Mouse (Mus musculus) embryonic facial prominence, embryonic 13.5 days (tissue): Measurements from ENCODE around the gene Marcks. TPM values are rescaled to one million over a fixed set of nuclear protein-coding genes. Genes with fewer than 3 reads are reported as not detected.
A peak's percentile ranks its signal among the peaks of the same experiment; 100 is the strongest.

ENCODE experiments used
- ATAC-seq: fragments of 200-750 bp; cut with Nextera tagmentation; 2 replicates; pipeline ENCODE4 v1.8.0; 2017; ENCODE audit warnings: low read depth; ENCODE audit not compliant: insufficient number of reproducible peaks, insufficient read depth, low FRiP score, low TSS enrichment
- H3K27ac ChIP-seq: fragments of 300-500 bp; sonication (generic); 2 replicates; pipeline ENCODE4 v1.5.1; 2015; ENCODE audit warnings: moderate library complexity, mild to moderate bottlenecking, inconsistent platforms
- H3K27me3 ChIP-seq: fragments of 300-500 bp; sonication (generic); 2 replicates; pipeline ENCODE4 v1.6.1; 2015; ENCODE audit warnings: mild to moderate bottlenecking, inconsistent platforms
- H3K36me3 ChIP-seq: fragments of 300-500 bp; sonication (generic); 2 replicates; pipeline ENCODE4 v1.6.1; 2015; ENCODE audit warnings: mild to moderate bottlenecking, inconsistent platforms
- H3K4me1 ChIP-seq: fragments of 300-500 bp; sonication (generic); 2 replicates; pipeline ENCODE4 v1.6.1; 2015; ENCODE audit warnings: inconsistent platforms
- H3K4me2 ChIP-seq: fragments of 300-500 bp; sonication (generic); 2 replicates; pipeline ENCODE4 v1.6.1; 2015; ENCODE audit warnings: moderate library complexity, mild to moderate bottlenecking, inconsistent platforms
- H3K4me3 ChIP-seq: fragments of 300-500 bp; sonication (generic); 2 replicates; pipeline ENCODE4 v1.5.1; 2015; ENCODE audit warnings: mild to moderate bottlenecking, inconsistent platforms
- H3K9ac ChIP-seq: fragments of 300-500 bp; sonication (generic); 2 replicates; pipeline ENCODE4 v1.6.1; 2015; ENCODE audit warnings: mild to moderate bottlenecking, inconsistent platforms
- H3K9me3 ChIP-seq: fragments of 300-500 bp; sonication (generic); 2 replicates; pipeline ENCODE4 v1.6.1; 2016; ENCODE audit warnings: inconsistent platforms
- WGBS: fragments of 180-500 bp; shearing (Covaris S2); methylation state at CpG from one replicate; pipeline ENCODE4 v1.1.7; 2015; ENCODE audit warnings: mixed read lengths; 5-methylcytosine and 5-hydroxymethylcytosine counted together
- polyA plus RNA-seq: library from polyadenylated mRNA; unstranded; fragments of >200 nt; fragmentation: Nextera tagmentation; extraction: Ambion mirVana; gene quantifications from 2 replicates; pipeline ENCODE4 v1.2.1, GENCODE M21; 2015

Gene Marcks
- polyA plus RNA-seq, 1 experiment from 2014 or later: 215 TPM

- no peak overlapping the region for H3K27ac ChIP-seq
- no peaks in the 10 kb centered on the region for H3K4me1 ChIP-seq
- no peak overlapping the region for H3K9ac ChIP-seq
- WGBS: 50% methylated on average over 3 of the region's 3 CpGs
- no peak for ATAC-seq
- H3K36me3 ChIP-seq: no peaks in the 10 kb centered on the region
- no peak overlapping the region for H3K4me2 ChIP-seq
- no peak overlapping the region for H3K4me3 ChIP-seq
- no peaks in the 10 kb centered on the region for H3K27me3 ChIP-seq
- H3K9me3 ChIP-seq: no peaks in the 10 kb centered on the region
Measured at GRCm38 (mm10) chr10:37148016-37148415, 9.3 kb upstream of the Marcks start.

GRCm38 (mm10) chr10:37145456-37145855 is 6.7 kb upstream of the Marcks start:
- Histone ChIP-seq H3K4me1 (peaks cover 7% of the 10 kb centered on the region), H3K9me3 (no peaks in the 10 kb centered on the region), H3K4me3 (no peak overlapping the region), H3K27me3 (no peaks in the 10 kb centered on the region), H3K27ac (no peak overlapping the region), H3K9ac (no peak overlapping the region), H3K4me2 (no peak overlapping the region), H3K36me3 (no peaks in the 10 kb centered on the region)
- ATAC-seq: no peak
- 93% methylated on average over 1 of the region's 1 CpGs for WGBS

GRCm38 (mm10) chr10:37141621-37142020 is 2.9 kb upstream of the Marcks start:
- Histone ChIP-seq H3K36me3 (peaks cover 2% of the 10 kb centered on the region), H3K9ac (0 out of 2 replicates have a peak overlapping the region, but pooled peaks have one; percentile 100), H3K4me1 (peaks cover 7% of the 10 kb centered on the region), H3K4me2 (peak overlapping the region; percentile 80), H3K4me3 (peak overlapping the region; percentile 95), H3K27me3 (no peaks in the 10 kb centered on the region), H3K27ac (peak overlapping the region; percentile 100), H3K9me3 (no peaks in the 10 kb centered on the region)
- ATAC-seq: no peak
- WGBS: 69% methylated on average over 4 of the region's 4 CpGs

- Histone ChIP-seq H3K4me2 (peak overlapping the region; percentile 80), H3K27ac (peak overlapping the region; percentile 100), H3K9ac (peak overlapping the region; percentile 100), H3K4me3 (peak overlapping the region; percentile 95), H3K4me1 (peaks cover 7% of the 10 kb centered on the region), H3K36me3 (peaks cover 9% of the 10 kb centered on the region), H3K9me3 (no peaks in the 10 kb centered on the region), H3K27me3 (no peaks in the 10 kb centered on the region)
- ATAC-seq: peak; percentile 89
- under 1% methylated on average over 41 of the region's 47 CpGs for WGBS
Measured at GRCm38 (mm10) chr10:37140736-37141451, 2.2 kb upstream of the Marcks start.

GRCm38 (mm10) chr10:37140166-37140735 is 1.5 kb upstream of the Marcks start:
- Histone ChIP-seq H3K4me2 (peak overlapping the region; percentile 80), H3K27me3 (no peaks in the 10 kb centered on the region), H3K36me3 (peaks cover 11% of the 10 kb centered on the region), H3K4me3 (peak overlapping the region; percentile 95), H3K4me1 (peaks cover 7% of the 10 kb centered on the region), H3K27ac (peak overlapping the region; percentile 100), H3K9me3 (no peaks in the 10 kb centered on the region), H3K9ac (peak overlapping the region; percentile 100)
- ATAC-seq: no peak
- under 1% methylated on average over 24 of the region's 24 CpGs for WGBS

- H3K4me1 ChIP-seq: peaks cover 11% of the 10 kb centered on the region
- WGBS: under 1% methylated on average over 26 of the region's 26 CpGs
- H3K9me3 ChIP-seq: no peaks in the 10 kb centered on the region
- H3K27ac ChIP-seq: peak overlapping the region; percentile 100
- ATAC-seq: no peak
- peak overlapping the region; percentile 80 for H3K4me2 ChIP-seq
- H3K27me3 ChIP-seq: no peaks in the 10 kb centered on the region
- H3K4me3 ChIP-seq: peak overlapping the region; percentile 95
- peak overlapping the region; percentile 100 for H3K9ac ChIP-seq
- H3K36me3 ChIP-seq: peaks cover 16% of the 10 kb centered on the region
Measured at GRCm38 (mm10) chr10:37139443-37140165, 884 bp upstream of the Marcks start.

GRCm38 (mm10) chr10:37138311-37138731 is 399 bp downstream of the Marcks start:
- H3K27me3 ChIP-seq: no peaks in the 10 kb centered on the region
- no peaks in the 10 kb centered on the region for H3K9me3 ChIP-seq
- H3K4me2 ChIP-seq: peak overlapping the region; percentile 65
- peak overlapping the region; percentile 100 for H3K9ac ChIP-seq
- under 1% methylated on average over 26 of the region's 26 CpGs for WGBS
- peaks cover 11% of the 10 kb centered on the region for H3K4me1 ChIP-seq
- ATAC-seq: no peak
- H3K27ac ChIP-seq: peak overlapping the region; percentile 100
- H3K4me3 ChIP-seq: peak overlapping the region; percentile 95
- peaks cover 27% of the 10 kb centered on the region for H3K36me3 ChIP-seq

- ATAC-seq: no peak
- peaks cover 32% of the 10 kb centered on the region for H3K36me3 ChIP-seq
- 0% methylated on average over 24 of the region's 24 CpGs for WGBS
- H3K27me3 ChIP-seq: no peaks in the 10 kb centered on the region
- peak overlapping the region; percentile 100 for H3K27ac ChIP-seq
- H3K9ac ChIP-seq: peak overlapping the region; percentile 100
- H3K9me3 ChIP-seq: no peaks in the 10 kb centered on the region
- peak overlapping the region; percentile 65 for H3K4me2 ChIP-seq
- peak overlapping the region; percentile 95 for H3K4me3 ChIP-seq
- H3K4me1 ChIP-seq: peaks cover 11% of the 10 kb centered on the region
Measured at GRCm38 (mm10) chr10:37137531-37138310, 999 bp downstream of the Marcks start.

GRCm38 (mm10) chr10:37136981-37137518 is 1.7 kb downstream of the Marcks start:
- peak overlapping the region; percentile 100 for H3K9ac ChIP-seq
- H3K4me2 ChIP-seq: peak overlapping the region; percentile 65
- peak overlapping the region; percentile 95 for H3K4me3 ChIP-seq
- under 1% methylated on average over 49 of the region's 49 CpGs for WGBS
- no peaks in the 10 kb centered on the region for H3K27me3 ChIP-seq
- H3K27ac ChIP-seq: peak overlapping the region; percentile 100
- peaks cover 35% of the 10 kb centered on the region for H3K36me3 ChIP-seq
- peak; percentile 70 for ATAC-seq
- no peaks in the 10 kb centered on the region for H3K9me3 ChIP-seq
- H3K4me1 ChIP-seq: peaks cover 10% of the 10 kb centered on the region

- H3K27me3 ChIP-seq: no peaks in the 10 kb centered on the region
- WGBS: under 1% methylated on average over 99 of the region's 99 CpGs
- H3K4me1 ChIP-seq: peaks cover 4% of the 10 kb centered on the region; the same call in 1 of the 2 replicates
- ATAC-seq: no peak
- H3K9me3 ChIP-seq: no peaks in the 10 kb centered on the region
- H3K4me3 ChIP-seq: peak overlapping the region; percentile 95
- peaks cover 35% of the 10 kb centered on the region for H3K36me3 ChIP-seq
- H3K9ac ChIP-seq: peak overlapping the region; percentile 100
- H3K4me2 ChIP-seq: peak overlapping the region; percentile 65
- H3K27ac ChIP-seq: peak overlapping the region; percentile 100
Measured at GRCm38 (mm10) chr10:37135951-37136751, 2.6 kb downstream of the Marcks start.
